Mouse (Mus musculus) right cerebral cortex, postnatal 25 days (tissue): ENCODE measurements around the gene Haus2.

Experiments used
- DNase-seq: peaks from one replicate; pipeline ENCODE4 v3.0.0; 2022

Gene Haus2

GRCm38 (mm10) chr2:120619538-120619937 is 10.4 kb downstream of the Haus2 start:
- DNase-seq: no peak

- no peak for DNase-seq
Measured at GRCm38 (mm10) chr2:120622920-120623319, 13.7 kb downstream of the Haus2 start.

GRCm38 (mm10) chr2:120628076-120628865 is 19.1 kb downstream of the Haus2 start:
- DNase-seq: no peak

GRCm38 (mm10) chr2:120628886-120629735 is 19.9 kb downstream of the Haus2 start, which contains the start of gene Stard9:
Stard9 (plus strand) TSS chr2:120629121.
- DNase-seq: peak; percentile 98

- DNase-seq: no peak
Measured at GRCm38 (mm10) chr2:120630246-120630645, 21.1 kb downstream of the Haus2 start.

GRCm38 (mm10) chr2:120630655-120631054 is 21.5 kb downstream of the Haus2 start:
- DNase-seq: no peak

GRCm38 (mm10) chr2:120631521-120631920 is 22.3 kb downstream of the Haus2 start:
- DNase-seq: no peak

- no peak for DNase-seq
Measured at GRCm38 (mm10) chr2:120631957-120632356, 22.8 kb downstream of the Haus2 start.

- DNase-seq: no peak
Measured at GRCm38 (mm10) chr2:120640835-120641234, 31.7 kb downstream of the Haus2 start.

- no peak for DNase-seq
Measured at GRCm38 (mm10) chr2:120643836-120644235, 34.7 kb downstream of the Haus2 start.

- DNase-seq: no peak
Measured at GRCm38 (mm10) chr2:120646777-120647176, 37.6 kb downstream of the Haus2 start.

GRCm38 (mm10) chr2:120652256-120652924 is 43.2 kb downstream of the Haus2 start:
- DNase-seq: no peak

- DNase-seq: no peak
Measured at GRCm38 (mm10) chr2:120652925-120653284, 43.7 kb downstream of the Haus2 start.

- DNase-seq: no peak
Measured at GRCm38 (mm10) chr2:120654693-120655092, 45.5 kb downstream of the Haus2 start.

GRCm38 (mm10) chr2:120655905-120656304 is 46.7 kb downstream of the Haus2 start:
- DNase-seq: no peak

- DNase-seq: no peak
Measured at GRCm38 (mm10) chr2:120656711-120657110, 47.5 kb downstream of the Haus2 start.

GRCm38 (mm10) chr2:120658486-120658885 is 49.3 kb downstream of the Haus2 start:
- DNase-seq: no peak

- DNase-seq: no peak
Measured at GRCm38 (mm10) chr2:120659318-120659717, 50.1 kb downstream of the Haus2 start.

- no peak for DNase-seq
Measured at GRCm38 (mm10) chr2:120660486-120661078, 51.4 kb downstream of the Haus2 start.

- no peak for DNase-seq
Measured at GRCm38 (mm10) chr2:120662766-120663165, 53.6 kb downstream of the Haus2 start.

GRCm38 (mm10) chr2:120663491-120664154 is 54.4 kb downstream of the Haus2 start:
- no peak for DNase-seq

GRCm38 (mm10) chr2:120667446-120667845 is 58.3 kb downstream of the Haus2 start:
- no peak for DNase-seq
